Mouse (Mus musculus) cortical plate, adult 2 months (tissue): ENCODE measurements around the gene Hspb8.

Source experiments
- CTCF ChIP-seq: fragments of 200-500 bp; IDR thresholded peaks from 2 replicates; pipeline ENCODE4 v1.5.1; 2011; ENCODE audit warnings: mild to moderate bottlenecking, control low read depth, low read length; ENCODE audit not compliant: insufficient read depth; ENCODE audit errors: extremely low read depth
- POLR2A ChIP-seq: fragments of 200-500 bp; IDR thresholded peaks from 2 replicates; pipeline ENCODE4 v1.6.1; 2011; ENCODE audit warnings: mild to moderate bottlenecking, low read length, control low read depth; ENCODE audit not compliant: insufficient read depth; ENCODE audit errors: extremely low read depth

DNA sequence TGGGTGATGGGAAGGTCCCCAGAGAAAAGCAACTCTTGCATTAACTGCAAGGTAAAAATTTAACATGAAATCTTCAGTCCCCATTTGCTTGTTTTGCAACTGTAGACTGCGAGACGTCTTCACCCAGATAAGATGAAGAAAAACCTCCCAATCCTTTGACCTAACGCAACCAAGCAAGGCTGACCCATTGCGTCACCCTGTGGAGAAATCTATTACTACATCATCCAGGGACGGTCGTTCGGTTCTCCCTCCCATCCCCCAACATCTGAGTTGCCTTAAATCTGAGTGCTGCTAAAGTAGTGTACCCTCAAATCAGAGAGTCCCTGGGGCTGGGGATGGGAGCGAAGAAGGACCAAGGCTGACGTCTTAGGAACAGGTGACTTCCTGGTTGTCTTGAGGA lies 13.7 kb downstream of the Hspb8 start:
- TF ChIP-seq CTCF (no peak), POLR2A (no peak)
